Mouse (Mus musculus) thymus, adult 2 months (tissue): ENCODE data around the gene Colq. TPM values are rescaled to one million over a fixed set of nuclear protein-coding genes. Genes with fewer than 3 reads are reported as not detected.

Source experiments
- DNase-seq: peaks from one replicate; pipeline ENCODE4 v3.0.0; 2021
- H3K27ac ChIP-seq: fragments of 200-500 bp; 2 replicates; pipeline ENCODE4 v1.5.1; 2012; ENCODE audit warnings: low read length, control low read depth; ENCODE audit not compliant: control insufficient read depth, insufficient read depth
- H3K27me3 ChIP-seq: fragments of 200-500 bp; 2 replicates; pipeline ENCODE4 v1.6.1; 2012; ENCODE audit warnings: mild to moderate bottlenecking, low read length, moderate library complexity, mixed read lengths; ENCODE audit not compliant: control insufficient read depth, insufficient read depth
- H3K36me3 ChIP-seq: fragments of 200-500 bp; 2 replicates; pipeline ENCODE4 v1.6.1; 2012; ENCODE audit warnings: mild to moderate bottlenecking, low read length, moderate library complexity; ENCODE audit not compliant: control insufficient read depth, insufficient read depth
- H3K4me1 ChIP-seq: fragments of 200-500 bp; replicated peaks from 2 replicates; pipeline ENCODE4 v1.6.1; 2012; ENCODE audit warnings: low read length; ENCODE audit not compliant: control insufficient read depth, insufficient read depth
- H3K4me3 ChIP-seq: fragments of 200-500 bp; 2 replicates; pipeline ENCODE4 v1.5.1; 2012; ENCODE audit warnings: mild to moderate bottlenecking, low read length, control low read depth, moderate library complexity; ENCODE audit not compliant: control insufficient read depth, insufficient read depth
- CTCF ChIP-seq: fragments of 200-500 bp; IDR thresholded peaks from 2 replicates; pipeline ENCODE4 v1.5.1; 2012; ENCODE audit warnings: mild to moderate bottlenecking, control low read depth, low read length, moderate library complexity, borderline replicate concordance; ENCODE audit not compliant: control insufficient read depth, poor library complexity, insufficient read depth; ENCODE audit errors: extremely low read depth
- POLR2A ChIP-seq: fragments of 200-500 bp; IDR thresholded peaks from 2 replicates; pipeline ENCODE4 v1.6.1; 2012; ENCODE audit warnings: mild to moderate bottlenecking, low read length, control low read depth, moderate library complexity; ENCODE audit not compliant: control insufficient read depth, poor library complexity, insufficient read depth; ENCODE audit errors: extremely low read depth
- WGBS: fragments of 180-500 bp; shearing (Covaris S2); methylation state at CpG from one replicate; pipeline ENCODE4 v1.1.7; 2018; 5-methylcytosine and 5-hydroxymethylcytosine counted together
- polyA plus RNA-seq: library from polyadenylated mRNA; depleted of rRNA; stranded (reverse); fragments of >200 nt; gene quantifications from 2 replicates; pipeline ENCODE4 v1.2.3, GENCODE M21; 2012

The Colq gene
- polyA plus RNA-seq, 1 experiment: 151 TPM

GRCm38 (mm10) chr14:31515895-31516294, 75.2 kb downstream of the Colq start:
- Histone ChIP-seq H3K4me3 (no peak overlapping the region), H3K4me1 (peaks cover 22% of the 10 kb centered on the region), H3K27me3 (no peaks in the 10 kb centered on the region), H3K27ac (no peak overlapping the region), H3K36me3 (no peaks in the 10 kb centered on the region)
- DNase-seq: no peak
- 87% methylated on average over 2 of the region's 2 CpGs for WGBS
- TF ChIP-seq CTCF (no peak), POLR2A (no peak)

GRCm38 (mm10) chr14:31510322-31510721, 80.8 kb downstream of the Colq start:
- DNase-seq: no peak
- WGBS: 97% methylated on average over 3 of the region's 3 CpGs

GRCm38 (mm10) chr14:31509911-31510310, 81.2 kb downstream of the Colq start:
- H3K4me3 ChIP-seq: no peak overlapping the region
- no peak overlapping the region for H3K27ac ChIP-seq
- H3K27me3 ChIP-seq: no peaks in the 10 kb centered on the region
- DNase-seq: no peak
- TF ChIP-seq POLR2A: no peak
- TF ChIP-seq CTCF: no peak
- H3K4me1 ChIP-seq: peaks cover 2% of the 10 kb centered on the region; the same call in 1 of the 2 replicates
- peaks cover 54% of the 10 kb centered on the region for H3K36me3 ChIP-seq
- WGBS: 92% methylated on average over 2 of the region's 2 CpGs

More at GRCm38 (mm10) chr14:31510322-31510721, 80.8 kb downstream of the Colq start:
- H3K36me3 ChIP-seq: peaks cover 50% of the 10 kb centered on the region
- H3K27ac ChIP-seq: peak overlapping the region; percentile 8; the same call in 1 of the 2 replicates
- TF ChIP-seq POLR2A (no peak), CTCF (no peak)
- peaks cover 2% of the 10 kb centered on the region; the same call in 1 of the 2 replicates for H3K4me1 ChIP-seq
- no peaks in the 10 kb centered on the region for H3K27me3 ChIP-seq
- H3K4me3 ChIP-seq: no peak overlapping the region

- no peak for TF ChIP-seq CTCF
- no peak for TF ChIP-seq POLR2A
- 96% methylated on average over 6 of the region's 6 CpGs for WGBS
- no peak overlapping the region for H3K27ac ChIP-seq
- H3K36me3 ChIP-seq: peaks cover 88% of the 10 kb centered on the region
- peaks cover 2% of the 10 kb centered on the region; the same call in 1 of the 2 replicates for H3K4me1 ChIP-seq
- no peak for DNase-seq
- no peaks in the 10 kb centered on the region for H3K27me3 ChIP-seq
- H3K4me3 ChIP-seq: no peak overlapping the region
Measured at GRCm38 (mm10) chr14:31506456-31506855, 84.7 kb downstream of the Colq start.

- Histone ChIP-seq H3K27ac (no peak overlapping the region), H3K36me3 (peaks cover 97% of the 10 kb centered on the region), H3K4me3 (no peak overlapping the region), H3K27me3 (no peaks in the 10 kb centered on the region), H3K4me1 (no peaks in the 10 kb centered on the region)
- whole genome bisulfite sequencing: 97% methylated on average over 13 of the region's 13 CpGs
- DNase-seq: no peak
- TF ChIP-seq POLR2A (no peak), CTCF (no peak)
Measured at GRCm38 (mm10) chr14:31503406-31503805, 87.7 kb downstream of the Colq start.

- Histone ChIP-seq H3K27me3 (no peaks in the 10 kb centered on the region), H3K36me3 (peaks cover 66% of the 10 kb centered on the region), H3K4me3 (no peak overlapping the region), H3K4me1 (peaks cover 9% of the 10 kb centered on the region), H3K27ac (no peak overlapping the region)
- WGBS: 100% methylated on average over 1 of the region's 1 CpGs
- TF ChIP-seq CTCF (no peak), POLR2A (no peak)
- DNase-seq: no peak
Measured at GRCm38 (mm10) chr14:31499526-31499925, 91.6 kb downstream of the Colq start.

GRCm38 (mm10) chr14:31496241-31496646, 94.9 kb downstream of the Colq start:
- DNase-seq: no peak
- Histone ChIP-seq H3K27ac (no peak overlapping the region), H3K36me3 (peaks cover 37% of the 10 kb centered on the region), H3K27me3 (no peaks in the 10 kb centered on the region), H3K4me1 (peaks cover 17% of the 10 kb centered on the region), H3K4me3 (peak overlapping the region; percentile 36)
- TF ChIP-seq POLR2A (no peak), CTCF (no peak)
- 14% methylated on average over 7 of the region's 7 CpGs for WGBS
